Mouse (Mus musculus) limb, embryonic 11.5 days (tissue): ENCODE data around the gene Cdk2ap2. TPM values are rescaled to one million over a fixed set of nuclear protein-coding genes. Genes with fewer than 3 reads are reported as not detected.
"Not testable (repeated sequence)": the region's sequence is repeated elsewhere in the genome, so short reads cannot be mapped to it uniquely, and the experiment has no call there.

Experiments
- ATAC-seq: fragments of 200-750 bp; cut with Nextera tagmentation; 2 replicates; pipeline ENCODE4 v1.8.0; 2017; ENCODE audit warnings: low read depth; ENCODE audit not compliant: insufficient number of reproducible peaks, low FRiP score, low TSS enrichment
- DNase-seq: peaks from one replicate; pipeline ENCODE4 v3.0.0-alpha.2; 2015; ENCODE audit warnings: low spot score
- H3K27ac ChIP-seq: fragments of 300-500 bp; sonication (generic); replicated peaks from 2 replicates; pipeline ENCODE4 v1.5.1; 2014; ENCODE audit warnings: low read depth, mild to moderate bottlenecking, low read length
- H3K27me3 ChIP-seq: fragments of 300-500 bp; sonication (generic); 2 replicates; pipeline ENCODE4 v1.6.1; 2014; ENCODE audit warnings: mild to moderate bottlenecking, low read length, mixed read lengths; ENCODE audit not compliant: control insufficient read depth, insufficient read depth
- H3K36me3 ChIP-seq: fragments of 300-500 bp; sonication (generic); 2 replicates; pipeline ENCODE4 v1.6.1; 2014; ENCODE audit warnings: mild to moderate bottlenecking, low read length, moderate library complexity, mixed read lengths; ENCODE audit not compliant: control insufficient read depth, insufficient read depth
- H3K4me1 ChIP-seq: fragments of 300-500 bp; sonication (generic); 2 replicates; pipeline ENCODE4 v1.6.1; 2014; ENCODE audit warnings: low read length, mixed read lengths; ENCODE audit not compliant: control insufficient read depth, insufficient read depth
- H3K4me2 ChIP-seq: fragments of 300-500 bp; sonication (generic); 2 replicates; pipeline ENCODE4 v1.6.1; 2014; ENCODE audit warnings: low read depth, mild to moderate bottlenecking, moderate library complexity; ENCODE audit not compliant: severe bottlenecking
- H3K4me3 ChIP-seq: fragments of 300-500 bp; sonication (generic); 2 replicates; pipeline ENCODE4 v1.5.1; 2014; ENCODE audit warnings: low read depth, low read length
- H3K9ac ChIP-seq: fragments of 300-500 bp; sonication (generic); 2 replicates; pipeline ENCODE4 v1.6.1; 2014; ENCODE audit warnings: mild to moderate bottlenecking, low read length
- H3K9me3 ChIP-seq: fragments of 300-500 bp; sonication (generic); 2 replicates; pipeline ENCODE4 v1.6.1; 2016; ENCODE audit warnings: low read length; ENCODE audit not compliant: control insufficient read depth
- WGBS: fragments of 180-500 bp; shearing (Covaris S2); extraction: QIAGEN DNeasy Blood & Tissue Kit; methylation state at CpG from one replicate; pipeline ENCODE4 v1.1.7; 2014; 5-methylcytosine and 5-hydroxymethylcytosine counted together
- polyA plus RNA-seq: library from polyadenylated mRNA; unstranded; fragments of >200 nt; fragmentation: Nextera tagmentation; extraction: Ambion mirVana; gene quantifications from 2 replicates; pipeline ENCODE4 v1.2.1, GENCODE M21; 2014

The Cdk2ap2 gene
- 77.5 and 81.6 TPM in 2 replicates for polyA plus RNA-seq

DNA sequence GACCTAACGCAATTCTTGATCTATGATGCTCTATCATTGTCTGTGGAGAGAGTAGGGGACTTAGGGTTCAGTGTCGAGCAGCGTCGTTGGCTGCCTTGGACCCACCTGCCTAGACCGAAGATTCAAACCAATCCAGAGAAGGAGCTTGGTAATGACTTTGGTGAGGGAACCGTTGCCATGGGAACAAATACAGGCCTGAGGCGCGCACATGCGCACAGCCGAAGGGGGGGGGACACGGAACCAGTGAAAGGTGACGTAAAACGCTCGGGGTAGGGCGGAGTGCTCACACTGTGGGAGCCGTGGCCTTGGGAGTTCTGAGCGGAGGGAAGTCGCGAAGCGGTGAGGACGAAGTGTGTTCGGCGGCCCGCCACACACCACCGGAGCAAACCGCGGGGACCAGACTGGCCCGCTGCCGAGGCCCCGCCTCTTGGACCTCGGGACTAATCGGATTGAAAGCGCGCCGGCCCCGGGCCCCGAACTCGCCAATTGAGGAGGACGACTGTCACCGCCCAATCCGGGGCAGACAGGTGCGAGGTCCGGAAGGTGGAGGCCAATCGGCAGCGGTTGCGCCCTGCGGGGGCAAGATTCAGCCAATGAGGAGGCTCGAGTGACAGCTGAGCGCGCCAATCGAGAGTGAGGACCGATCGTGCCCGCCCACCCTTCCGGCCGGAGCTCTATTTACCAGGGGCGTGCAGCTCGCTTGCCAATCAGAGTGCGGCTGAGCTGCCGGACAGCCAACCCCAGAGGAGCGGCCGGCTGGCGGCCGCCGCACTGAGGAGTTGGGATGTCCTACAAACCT, at the start of gene Cdk2ap2:
Gene Cdk2ap2 (plus strand): TSS at position 541 of the 799 bp plus-strand sequence.
- peaks cover 18% of the 10 kb centered on the region for H3K27me3 ChIP-seq
- H3K9ac ChIP-seq: peak within 1 kb of the TSS; percentile 59
- ATAC-seq (peak; percentile 89), DNase-seq (peak; percentile 100)
- no peaks in the 10 kb centered on the region for H3K36me3 ChIP-seq
- peak within 1 kb of the TSS; percentile 55 for H3K4me3 ChIP-seq
- peaks cover 25% of the 10 kb centered on the region for H3K4me1 ChIP-seq
- under 1% methylated on average over 62 of the region's 65 CpGs for WGBS
- peak within 1 kb of the TSS; percentile 51; the same call in 1 of the 2 replicates for H3K27ac ChIP-seq
- H3K4me2 ChIP-seq: peak within 1 kb of the TSS; percentile 51
- H3K9me3 ChIP-seq: no peaks in the 10 kb centered on the region

DNA sequence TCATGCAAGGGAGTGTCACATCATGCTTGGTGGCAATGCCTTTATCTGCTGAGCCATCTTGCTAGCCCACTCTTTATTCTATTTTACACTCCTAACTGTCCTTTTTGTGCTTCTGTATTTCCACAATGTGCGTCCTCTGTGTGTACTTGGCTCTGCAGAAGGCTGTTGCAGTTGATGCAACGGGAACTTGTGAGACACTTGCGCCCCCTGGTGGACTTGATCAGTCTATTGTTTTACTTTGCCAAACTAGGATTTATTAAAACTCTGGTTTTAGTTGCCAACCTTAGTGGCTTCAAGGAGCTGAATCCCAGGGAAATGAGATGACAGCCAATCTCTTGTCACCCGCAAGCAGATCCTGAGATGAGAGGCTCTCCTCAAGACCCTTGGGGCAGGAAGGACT, 49.1 kb upstream of the Cdk2ap2 start:
- ATAC-seq (no peak), DNase-seq (peak; percentile 90)
- WGBS: 18% methylated on average over 4 of the region's 4 CpGs
- Histone ChIP-seq H3K9ac (no peak overlapping the region), H3K4me3 (no peak overlapping the region), H3K4me1 (no peaks in the 10 kb centered on the region), H3K27me3 (no peaks in the 10 kb centered on the region), H3K27ac (no peak overlapping the region), H3K4me2 (no peak overlapping the region), H3K36me3 (no peaks in the 10 kb centered on the region), H3K9me3 (no peaks in the 10 kb centered on the region; the same call in 1 of the 2 replicates)

DNA sequence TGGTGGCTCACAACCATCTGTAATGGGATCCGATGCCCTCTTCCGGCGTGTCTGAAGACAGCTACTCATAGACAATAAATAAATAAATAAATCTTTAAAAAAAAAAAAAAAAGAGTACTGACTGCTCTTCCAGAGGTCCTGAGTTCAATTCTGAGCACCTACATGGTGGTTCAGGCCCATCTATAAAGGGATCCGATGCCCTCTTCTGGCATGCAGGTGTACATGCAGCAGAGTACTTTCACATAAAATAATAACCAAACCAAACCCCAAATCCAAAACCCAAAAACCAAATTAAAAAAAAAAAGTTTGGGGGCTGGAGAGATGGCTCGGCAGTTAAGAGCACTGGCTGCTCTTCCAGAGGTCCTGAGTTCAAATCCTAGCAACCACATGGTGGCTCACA, 47.9 kb upstream of the Cdk2ap2 start:
- not testable (repeated sequence) for H3K4me3 ChIP-seq, H3K9me3 ChIP-seq, H3K27me3 ChIP-seq, H3K4me2 ChIP-seq, H3K36me3 ChIP-seq, ATAC-seq, H3K4me1 ChIP-seq, H3K9ac ChIP-seq, DNase-seq, H3K27ac ChIP-seq
- WGBS: 82% methylated on average over 5 of the region's 5 CpGs

DNA sequence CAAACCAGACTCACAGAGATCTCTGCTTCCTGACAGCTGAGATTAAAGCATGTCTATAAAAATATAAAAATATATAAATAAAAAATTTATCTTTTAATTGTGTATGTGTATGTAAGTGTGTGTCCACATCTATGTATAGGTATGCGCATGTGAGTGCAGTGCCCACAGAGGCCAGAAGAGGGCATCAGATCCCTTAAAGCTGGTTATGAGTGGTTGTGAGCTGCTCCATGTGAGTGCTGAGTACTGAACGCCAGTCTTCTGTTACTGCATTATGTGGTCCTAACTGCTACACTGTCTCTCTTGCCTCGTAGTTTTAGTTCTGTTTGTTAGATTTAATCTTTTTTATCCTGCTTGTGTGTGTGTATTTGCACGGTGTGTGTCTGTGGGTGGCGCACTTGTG, 46.0 kb upstream of the Cdk2ap2 start:
- Histone ChIP-seq H3K4me3 (no peak overlapping the region), H3K4me1 (no peaks in the 10 kb centered on the region), H3K9me3 (no peaks in the 10 kb centered on the region; the same call in 1 of the 2 replicates), H3K27me3 (no peaks in the 10 kb centered on the region), H3K4me2 (no peak overlapping the region), H3K9ac (no peak overlapping the region), H3K27ac (no peak overlapping the region), H3K36me3 (no peaks in the 10 kb centered on the region)
- 93% methylated on average over 5 of the region's 5 CpGs for WGBS
- ATAC-seq (no peak), DNase-seq (no peak)

DNA sequence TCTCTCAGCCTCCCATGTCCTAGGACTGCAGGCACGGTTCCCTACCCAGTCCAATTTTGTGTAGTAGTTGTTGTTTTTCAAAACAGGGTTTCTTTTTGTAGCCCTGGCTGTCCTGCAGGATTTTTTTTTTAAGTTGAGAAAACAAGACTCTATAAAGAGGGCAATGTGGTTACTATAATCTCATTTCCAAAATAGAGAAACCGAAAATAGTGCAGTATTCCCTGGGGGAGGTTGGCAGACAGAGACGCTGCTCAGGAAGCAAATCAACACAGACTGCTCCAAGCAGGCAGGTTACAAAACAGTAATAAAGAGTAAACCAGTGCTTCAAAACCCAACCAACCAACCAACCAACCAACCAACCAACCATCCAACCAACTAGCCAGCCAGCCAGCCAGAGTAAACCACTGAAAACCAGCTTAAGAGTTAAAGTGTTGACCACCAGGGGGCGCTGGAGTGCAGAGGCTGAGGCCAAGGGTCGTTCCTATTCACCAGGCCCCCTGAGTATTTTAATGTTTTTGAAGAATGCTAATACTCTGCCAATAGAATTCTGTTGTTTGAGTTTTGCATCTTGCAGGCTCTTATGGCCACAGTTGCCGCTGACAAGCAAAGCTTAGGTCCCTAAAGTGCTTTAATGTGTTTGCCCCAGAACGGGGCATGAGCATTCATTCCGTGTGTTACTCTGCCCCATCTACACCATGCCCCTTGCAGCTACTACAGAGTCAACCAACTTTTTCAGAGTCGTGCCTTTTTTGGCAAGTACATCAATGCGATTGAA, 45.1 kb upstream of the Cdk2ap2 start:
- Histone ChIP-seq H3K27me3 (no peaks in the 10 kb centered on the region), H3K36me3 (no peaks in the 10 kb centered on the region), H3K27ac (no peak overlapping the region), H3K4me2 (no peak overlapping the region), H3K4me1 (no peaks in the 10 kb centered on the region), H3K4me3 (no peak overlapping the region), H3K9ac (no peak overlapping the region), H3K9me3 (no peaks in the 10 kb centered on the region)
- WGBS: 55% methylated on average over 10 of the region's 10 CpGs
- peak; percentile 82 for DNase-seq
- ATAC-seq: no peak

DNA sequence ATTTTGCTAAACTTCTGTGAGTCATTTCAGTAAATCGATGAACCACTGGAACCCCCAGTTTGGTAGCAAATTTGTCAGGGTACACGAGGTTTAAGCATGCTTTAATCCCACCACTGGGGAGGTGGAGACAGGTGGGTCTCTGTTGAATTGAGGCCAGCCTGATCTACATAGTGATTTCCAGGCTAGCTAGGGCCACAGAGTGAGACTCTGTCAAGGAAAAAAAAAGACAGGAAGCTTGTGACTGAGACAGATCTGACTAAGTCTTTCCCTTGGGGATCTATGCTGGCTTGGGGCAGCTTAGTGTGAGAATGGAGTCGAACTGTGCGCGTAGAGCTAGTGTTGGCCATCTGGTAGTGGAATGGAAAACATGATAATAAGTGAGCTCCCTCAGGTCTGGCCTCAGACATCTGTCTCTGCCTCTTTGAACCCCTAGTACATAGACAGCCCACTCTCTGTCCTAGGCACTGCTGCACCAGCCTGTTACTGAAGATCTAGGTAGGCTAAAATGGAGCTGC, 44.4 kb upstream of the Cdk2ap2 start:
- 86% methylated on average over 5 of the region's 5 CpGs for WGBS
- H3K4me1 ChIP-seq: no peaks in the 10 kb centered on the region
- no peak overlapping the region for H3K4me2 ChIP-seq
- no peak overlapping the region for H3K4me3 ChIP-seq
- H3K36me3 ChIP-seq: no peaks in the 10 kb centered on the region
- H3K9ac ChIP-seq: no peak overlapping the region
- no peak overlapping the region for H3K27ac ChIP-seq
- no peak for ATAC-seq
- H3K9me3 ChIP-seq: no peaks in the 10 kb centered on the region
- no peaks in the 10 kb centered on the region for H3K27me3 ChIP-seq
- DNase-seq: no peak

DNA sequence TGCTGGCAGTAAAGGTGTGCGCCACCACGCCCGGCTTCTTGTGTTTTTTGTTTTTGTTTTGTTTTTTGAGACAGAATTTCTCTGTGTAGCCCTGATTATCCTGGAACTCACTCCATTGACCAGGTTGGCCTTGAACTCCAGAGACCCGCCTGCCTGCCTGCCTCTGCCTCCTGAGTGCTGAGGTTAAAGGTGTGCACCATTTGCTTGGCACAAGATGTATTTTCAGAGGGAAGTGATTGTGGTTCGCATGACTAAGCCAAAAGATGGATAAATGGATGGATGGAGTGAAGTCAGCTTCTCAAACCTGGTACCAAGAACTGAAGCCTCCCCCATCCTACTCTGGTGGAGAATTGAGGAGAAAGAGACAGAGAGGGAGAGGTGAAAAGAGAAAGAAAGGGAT, 42.4 kb upstream of the Cdk2ap2 start:
- Histone ChIP-seq H3K36me3 (no peaks in the 10 kb centered on the region), H3K9ac (no peak overlapping the region), H3K27ac (no peak overlapping the region), H3K9me3 (no peaks in the 10 kb centered on the region), H3K4me3 (no peak overlapping the region), H3K4me2 (no peak overlapping the region), H3K4me1 (no peaks in the 10 kb centered on the region), H3K27me3 (no peaks in the 10 kb centered on the region)
- 87% methylated on average over 5 of the region's 5 CpGs for WGBS
- no peak for DNase-seq
- ATAC-seq: no peak

DNA sequence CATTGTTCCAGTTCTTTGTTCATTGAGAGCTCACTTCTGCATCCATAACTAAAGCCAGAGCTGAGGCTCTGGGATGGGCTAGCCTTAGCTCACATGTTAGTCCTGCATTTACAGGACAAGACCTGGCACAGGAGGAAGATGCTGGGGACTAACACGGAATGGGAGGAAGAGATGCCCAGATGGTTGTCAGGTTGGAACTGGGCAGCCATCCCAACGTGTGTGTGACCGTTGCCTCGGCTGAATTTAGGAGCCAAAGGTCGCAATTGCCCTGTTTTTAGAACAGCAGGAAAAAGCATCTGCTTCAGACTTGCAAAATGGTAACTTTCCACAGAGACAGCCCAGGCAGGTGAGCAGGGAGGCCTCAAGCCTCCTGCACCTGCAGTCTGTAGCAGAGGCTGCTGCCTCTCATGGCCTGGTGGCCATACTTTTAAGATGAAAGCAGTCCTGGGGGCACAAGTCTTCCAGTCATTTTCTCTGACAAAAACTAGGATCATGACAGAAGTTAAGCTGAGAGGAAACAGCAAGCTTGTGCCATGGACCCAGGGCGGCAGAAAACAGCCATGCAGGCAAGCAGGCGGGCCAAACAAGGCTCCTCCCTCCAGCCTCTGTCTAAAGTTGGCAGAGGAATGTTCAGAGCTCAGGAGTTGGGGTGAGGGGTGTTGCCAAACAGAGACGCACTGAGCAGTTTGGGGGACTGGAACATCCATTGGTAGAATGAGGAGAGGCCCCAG, 41.6 kb upstream of the Cdk2ap2 start:
- Histone ChIP-seq H3K9me3 (no peaks in the 10 kb centered on the region), H3K36me3 (no peaks in the 10 kb centered on the region), H3K4me1 (no peaks in the 10 kb centered on the region), H3K4me2 (no peak overlapping the region), H3K4me3 (no peak overlapping the region), H3K9ac (no peak overlapping the region), H3K27me3 (no peaks in the 10 kb centered on the region), H3K27ac (no peak overlapping the region)
- no peak for ATAC-seq
- 73% methylated on average over 8 of the region's 8 CpGs for WGBS
- DNase-seq: no peak
